Mouse (Mus musculus): ENCODE measurements at regions not wholly inside any gene's neighbourhood (a gene's known extent, or its start where the extent isn't known, plus 50 kb on each side); places are given as distances from the start of the nearest gene placed in this dataset.

- TF ChIP-seq CTCF (IDR thresholded peaks at IDR 0.05; ENCODE audit: control insufficient read depth, insufficient read depth, insufficient replicate concordance, low read depth, low read length) (no peak), POLR2A (IDR thresholded peaks at IDR 0.05; ENCODE audit: control insufficient read depth, low read depth, low read length) (no peak)
These were observed 61.9 kb downstream of the Spata19 start for GRCm38 (mm10) chr9:27458335-27459040.
